ENCODE assay signal across 15 mouse cellular contexts in genomic region chr1:193398728-193399437, GRCm38 (mm10). TPM values are rescaled to one million over a fixed set of nuclear protein-coding genes. Genes with fewer than 3 reads are reported as not detected.
DNase-seq lines count a peak whose midpoint lies in the region; ATAC-seq and TF ChIP-seq lines count a peak whose summit lies in the region.
"Had no signal": no experiment of that assay in that cellular context is flagged by ENCODE, and none has a peak within 500 bp of the region (broad histone marks: within the 10 kb centered on the region; RNA-seq: fewer than 3 reads in every experiment).

No protein-coding gene starts in this region.

- no peaks in the 10 kb centered on the region for H3K9me3 ChIP-seq in embryonic facial prominence, embryonic 15.5 days (replicated peaks)
- H3K9me3 ChIP-seq in embryonic facial prominence, embryonic 10.5 days, result no peaks in the 10 kb centered on the region
- H3K9me3 ChIP-seq in liver, embryonic 16.5 days (replicated peaks; ENCODE audit: control insufficient read depth, low read length), result no peaks in the 10 kb centered on the region
- no peaks in the 10 kb centered on the region for H3K9me3 ChIP-seq in hindbrain, embryonic 14.5 days (ENCODE audit: control insufficient read depth, low read length)
- H3K9me3 ChIP-seq: embryonic facial prominence, embryonic 12.5 days; forebrain, embryonic 15.5 days; hindbrain, embryonic 15.5 days; midbrain, embryonic 12.5 days; neural tube, embryonic 12.5 days had no signal

- no peak overlapping the region for H3K9ac ChIP-seq in embryonic facial prominence, embryonic 15.5 days
- no peak overlapping the region for H3K9ac ChIP-seq in liver, embryonic 16.5 days (ENCODE audit: low read depth, low read length)
- H3K9ac ChIP-seq in hindbrain, embryonic 14.5 days, result no peak overlapping the region
- H3K9ac ChIP-seq: embryonic facial prominence, embryonic 12.5 days; forebrain, embryonic 15.5 days; hindbrain, embryonic 15.5 days; midbrain, embryonic 12.5 days; neural tube, embryonic 12.5 days had no signal

- ATAC-seq in embryonic facial prominence, embryonic 15.5 days (ENCODE audit: insufficient number of reproducible peaks, low FRiP score, low TSS enrichment, low read depth), result no peak
- peak; percentile 76 for ATAC-seq in liver, embryonic 16.5 days (ENCODE audit: low read depth)
- ATAC-seq in hindbrain, embryonic 14.5 days (ENCODE audit: low FRiP score), result no peak
- ATAC-seq: forebrain, embryonic 15.5 days; lung, postnatal 0 days had no signal

- no peaks in the 10 kb centered on the region for H3K36me3 ChIP-seq in embryonic facial prominence, embryonic 15.5 days
- H3K36me3 ChIP-seq in embryonic facial prominence, embryonic 10.5 days (replicated peaks), result no peaks in the 10 kb centered on the region
- H3K36me3 ChIP-seq in liver, embryonic 16.5 days (ENCODE audit: control insufficient read depth, insufficient read depth), result no peaks in the 10 kb centered on the region
- H3K36me3 ChIP-seq in hindbrain, embryonic 14.5 days (replicated peaks; ENCODE audit: control insufficient read depth, insufficient read depth), result no peaks in the 10 kb centered on the region
- H3K36me3 ChIP-seq: embryonic facial prominence, embryonic 12.5 days; forebrain, embryonic 15.5 days; hindbrain, embryonic 15.5 days; midbrain, embryonic 12.5 days; neural tube, embryonic 12.5 days had no signal

- no peak for TF ChIP-seq POLR2A in bone marrow macrophage, adult 2 months (IDR thresholded peaks at IDR 0.05; ENCODE audit: borderline replicate concordance, low read depth, low read length)

- no peak for TF ChIP-seq CTCF in bone marrow macrophage, adult 2 months (IDR thresholded peaks at IDR 0.05; ENCODE audit: low read depth, low read length)

- no peak for DNase-seq in embryonic facial prominence, embryonic 10.5 days (ENCODE audit: low spot score)
- DNase-seq in 3T3-L1 (ENCODE audit: low read depth, low spot score), result peak; percentile 95
- no peak for DNase-seq in hindbrain, embryonic 14.5 days (ENCODE audit: low spot score)
- DNase-seq in cerebellum, adult 9-11 months, result no peak
- DNase-seq: cerebellum, adult 11-12 months; kidney, postnatal 10 days had no signal

- H3K4me1 ChIP-seq in embryonic facial prominence, embryonic 15.5 days, result peaks cover 8% of the 10 kb centered on the region; the same call in 1 of the 2 replicates
- H3K4me1 ChIP-seq in embryonic facial prominence, embryonic 10.5 days, result peaks cover 15% of the 10 kb centered on the region
- peaks cover 24% of the 10 kb centered on the region for H3K4me1 ChIP-seq in bone marrow macrophage, adult 2 months (ENCODE audit: control insufficient read depth, insufficient read depth, low read length)
- H3K4me1 ChIP-seq in liver, embryonic 16.5 days (ENCODE audit: control insufficient read depth, low read depth, low read length), result peaks cover 6% of the 10 kb centered on the region; the same call in 1 of the 2 replicates
- no peaks in the 10 kb centered on the region for H3K4me1 ChIP-seq in hindbrain, embryonic 14.5 days (replicated peaks; ENCODE audit: control insufficient read depth, insufficient read depth, low read length)
- H3K4me1 ChIP-seq: forebrain, embryonic 15.5 days; hindbrain, embryonic 15.5 days; neural tube, embryonic 12.5 days had no signal

- WGBS in embryonic facial prominence, embryonic 15.5 days, result 45% methylated on average over 2 of the region's 2 CpGs
- 71% methylated on average over 2 of the region's 2 CpGs for whole genome bisulfite sequencing in embryonic facial prominence, embryonic 10.5 days
- 36% methylated on average over 2 of the region's 2 CpGs for WGBS in liver, embryonic 16.5 days (ENCODE audit: insufficient replicate concordance)
- WGBS in hindbrain, embryonic 14.5 days, result 71% methylated on average over 2 of the region's 2 CpGs

- no peaks in the 10 kb centered on the region for H3K27me3 ChIP-seq in embryonic facial prominence, embryonic 15.5 days
- no peaks in the 10 kb centered on the region for H3K27me3 ChIP-seq in embryonic facial prominence, embryonic 10.5 days (replicated peaks; ENCODE audit: low read depth, poor library complexity, severe bottlenecking)
- no peaks in the 10 kb centered on the region for H3K27me3 ChIP-seq in liver, embryonic 16.5 days (ENCODE audit: control insufficient read depth, insufficient read depth, low read depth, low read length)
- H3K27me3 ChIP-seq in hindbrain, embryonic 14.5 days (ENCODE audit: control insufficient read depth, insufficient read depth, low read length), result no peaks in the 10 kb centered on the region
- H3K27me3 ChIP-seq: embryonic facial prominence, embryonic 12.5 days; hindbrain, embryonic 15.5 days; midbrain, embryonic 12.5 days; neural tube, embryonic 12.5 days had no signal

- 0 out of 2 replicates have a peak overlapping the region, but pooled peaks have one; percentile 34 for H3K27ac ChIP-seq in embryonic facial prominence, embryonic 15.5 days (replicated peaks)
- no peak overlapping the region for H3K27ac ChIP-seq in embryonic facial prominence, embryonic 10.5 days (replicated peaks)
- peak overlapping the region; percentile 34 for H3K27ac ChIP-seq in bone marrow macrophage, adult 2 months (ENCODE audit: insufficient read depth, low read depth, low read length)
- H3K27ac ChIP-seq in liver, embryonic 16.5 days (ENCODE audit: low read length), result no peak overlapping the region
- no peak overlapping the region for H3K27ac ChIP-seq in hindbrain, embryonic 14.5 days
- H3K27ac ChIP-seq: embryonic facial prominence, embryonic 12.5 days; forebrain, embryonic 15.5 days; hindbrain, embryonic 15.5 days; midbrain, embryonic 12.5 days; neural tube, embryonic 12.5 days had no signal

- H3K4me3 ChIP-seq in embryonic facial prominence, embryonic 15.5 days (replicated peaks), result no peak overlapping the region
- no peak overlapping the region for H3K4me3 ChIP-seq in embryonic facial prominence, embryonic 10.5 days
- no peak overlapping the region for H3K4me3 ChIP-seq in bone marrow macrophage, adult 2 months (ENCODE audit: insufficient read depth, low read length)
- H3K4me3 ChIP-seq in liver, embryonic 16.5 days (ENCODE audit: low read depth, low read length), result no peak overlapping the region
- no peak overlapping the region for H3K4me3 ChIP-seq in hindbrain, embryonic 14.5 days (replicated peaks; ENCODE audit: low read length)
- H3K4me3 ChIP-seq: embryonic facial prominence, embryonic 12.5 days; forebrain, embryonic 15.5 days; hindbrain, embryonic 15.5 days; midbrain, embryonic 12.5 days; neural tube, embryonic 12.5 days had no signal

- H3K4me2 ChIP-seq in embryonic facial prominence, embryonic 15.5 days (replicated peaks), result no peak overlapping the region
- no peak overlapping the region for H3K4me2 ChIP-seq in liver, embryonic 16.5 days (ENCODE audit: low read depth, low read length)
- H3K4me2 ChIP-seq in hindbrain, embryonic 14.5 days (replicated peaks), result no peak overlapping the region
- H3K4me2 ChIP-seq: embryonic facial prominence, embryonic 12.5 days; forebrain, embryonic 15.5 days; hindbrain, embryonic 15.5 days; midbrain, embryonic 12.5 days; neural tube, embryonic 12.5 days had no signal

RNA-seq across cellular contexts. Expression of gene Camk1g, which starts 28.8 kb away (rescaled TPM):
- 14.6 and 15.4 TPM in 2 replicates for polyA plus RNA-seq in embryonic facial prominence, embryonic 15.5 days (2015; fragmentation: Nextera tagmentation; extraction: Ambion mirVana)
- 15.6 and 17.5 TPM in 2 replicates for polyA plus RNA-seq in embryonic facial prominence, embryonic 10.5 days (2016; fragmentation: Nextera tagmentation; extraction: Ambion mirVana)
- not detected in 2 replicates for polyA plus RNA-seq in bone marrow macrophage, adult 2 months (2012; ENCODE audit: insufficient read depth, insufficient read length, missing spikeins)
- polyA plus RNA-seq in liver, embryonic 16.5 days (2015; fragmentation: Nextera tagmentation; extraction: Ambion mirVana), result 0.23 and 0.33 TPM in 2 replicates
- polyA plus RNA-seq in hindbrain, embryonic 14.5 days (2014; fragmentation: Nextera tagmentation; extraction: Ambion mirVana), result 39.9 and 45.2 TPM in 2 replicates

Comparison
In these comparisons a context has a peak if more than half of its experiments do, and no peak if none do; other contexts are left out.
1. H3K27ac ChIP-seq: peak in embryonic facial prominence, embryonic 15.5 days (single experiment) and bone marrow macrophage, adult 2 months (single experiment); none in embryonic facial prominence, embryonic 10.5 days (single experiment), liver, embryonic 16.5 days (single experiment) and hindbrain, embryonic 14.5 days (single experiment).
2. RNA of gene Camk1g, which starts 28.8 kb away (polyA plus RNA-seq): 39.9 to 45.2 TPM in hindbrain, embryonic 14.5 days, 15.6 to 17.5 TPM in embryonic facial prominence, embryonic 10.5 days and 14.6 to 15.4 TPM in embryonic facial prominence, embryonic 15.5 days; 0.23 to 0.33 TPM in liver, embryonic 16.5 days and not detected in bone marrow macrophage, adult 2 months; every median in the first group is over 10 times any median in the second.